Mouse (Mus musculus) kidney, adult 2 months (tissue): Measurements from ENCODE around the gene Flot2.

Experiments
- CTCF ChIP-seq: fragments of 200-500 bp; conservative IDR thresholded peaks from 2 replicates; pipeline ENCODE4 v1.5.1; 2011; ENCODE audit warnings: low read depth, mild to moderate bottlenecking, control low read depth, low read length, moderate library complexity, mixed read lengths; ENCODE audit not compliant: insufficient read depth, insufficient read length
- POLR2A ChIP-seq: fragments of 200-500 bp; IDR thresholded peaks from one replicate; pipeline ENCODE4 v1.6.1; 2011; ENCODE audit warnings: low read depth, low read length, control low read depth

GRCm38 (mm10) chr11:77995556-77995955 lies 42.2 kb upstream of the Flot2 start:
- no peak for TF ChIP-seq CTCF
- TF ChIP-seq POLR2A, result no peak
